ENCODE assay signal across 7 mouse cellular contexts in genomic region chr3:52104208-52104607, GRCm38 (mm10). TPM values are rescaled to one million over a fixed set of nuclear protein-coding genes. Genes with fewer than 3 reads are reported as not detected.
DNase-seq lines count a peak whose midpoint lies in the region; ATAC-seq lines count a peak whose summit lies in the region.

No protein-coding gene starts in this region.

- H3K4me2 ChIP-seq in neural tube, embryonic 11.5 days (ENCODE audit: low read depth) = peak overlapping the region; percentile 82
- peak overlapping the region; percentile 80 for H3K4me2 ChIP-seq in forebrain, embryonic 12.5 days
- H3K4me2 ChIP-seq in limb, embryonic 13.5 days (replicated peaks) = peak overlapping the region; percentile 95
- peak overlapping the region; percentile 87 for H3K4me2 ChIP-seq in stomach, embryonic 15.5 days

- no peaks in the 10 kb centered on the region for H3K36me3 ChIP-seq in neural tube, embryonic 11.5 days (ENCODE audit: control insufficient read depth, insufficient read depth, low read length)
- no peaks in the 10 kb centered on the region for H3K36me3 ChIP-seq in forebrain, embryonic 12.5 days (replicated peaks)
- H3K36me3 ChIP-seq in limb, embryonic 13.5 days = no peaks in the 10 kb centered on the region
- no peaks in the 10 kb centered on the region for H3K36me3 ChIP-seq in stomach, embryonic 15.5 days

- peak overlapping the region; percentile 96 for H3K9ac ChIP-seq in neural tube, embryonic 11.5 days (ENCODE audit: low read length)
- peak overlapping the region; percentile 94 for H3K9ac ChIP-seq in forebrain, embryonic 12.5 days
- H3K9ac ChIP-seq in limb, embryonic 13.5 days = peak overlapping the region; percentile 91
- peak overlapping the region; percentile 65 for H3K9ac ChIP-seq in stomach, embryonic 15.5 days

- WGBS in neural tube, embryonic 11.5 days = under 1% methylated on average over 16 of the region's 16 CpGs
- under 1% methylated on average over 16 of the region's 16 CpGs for WGBS in forebrain, embryonic 12.5 days
- under 1% methylated on average over 16 of the region's 16 CpGs for WGBS in limb, embryonic 13.5 days
- WGBS in stomach, embryonic 15.5 days = under 1% methylated on average over 16 of the region's 16 CpGs

- peak overlapping the region; percentile 79 for H3K4me3 ChIP-seq in neural tube, embryonic 11.5 days (ENCODE audit: low read depth, low read length)
- peak overlapping the region; percentile 87 for H3K4me3 ChIP-seq in forebrain, embryonic 12.5 days (replicated peaks)
- peak overlapping the region; percentile 83 for H3K4me3 ChIP-seq in limb, embryonic 13.5 days
- peak overlapping the region; percentile 60 for H3K4me3 ChIP-seq in stomach, embryonic 15.5 days (replicated peaks)

- H3K9me3 ChIP-seq in neural tube, embryonic 11.5 days (ENCODE audit: control insufficient read depth, low read length) = no peaks in the 10 kb centered on the region
- H3K9me3 ChIP-seq in forebrain, embryonic 12.5 days = no peaks in the 10 kb centered on the region
- no peaks in the 10 kb centered on the region for H3K9me3 ChIP-seq in limb, embryonic 13.5 days
- no peaks in the 10 kb centered on the region for H3K9me3 ChIP-seq in stomach, embryonic 15.5 days

- peak overlapping the region; percentile 98 for H3K27ac ChIP-seq in neural tube, embryonic 11.5 days (ENCODE audit: low read depth, low read length)
- peak overlapping the region; percentile 99 for H3K27ac ChIP-seq in forebrain, embryonic 12.5 days
- H3K27ac ChIP-seq in limb, embryonic 13.5 days = peak overlapping the region; percentile 97
- peak overlapping the region; percentile 99 for H3K27ac ChIP-seq in stomach, embryonic 15.5 days

- H3K4me1 ChIP-seq in neural tube, embryonic 11.5 days (ENCODE audit: control insufficient read depth, insufficient read depth, low read length) = no peaks in the 10 kb centered on the region; the same call in 1 of the 2 replicates
- H3K4me1 ChIP-seq in forebrain, embryonic 12.5 days = peaks cover 19% of the 10 kb centered on the region
- no peaks in the 10 kb centered on the region for H3K4me1 ChIP-seq in limb, embryonic 13.5 days
- peaks cover 4% of the 10 kb centered on the region for H3K4me1 ChIP-seq in stomach, embryonic 15.5 days

- ATAC-seq in neural tube, embryonic 11.5 days (ENCODE audit: insufficient read depth, low FRiP score, low TSS enrichment) = no peak
- ATAC-seq in forebrain, embryonic 12.5 days (ENCODE audit: low FRiP score) = no peak
- ATAC-seq in limb, embryonic 13.5 days (ENCODE audit: low FRiP score, low read depth) = no peak
- no peak for ATAC-seq in stomach, embryonic 15.5 days (ENCODE audit: insufficient read depth, low FRiP score, low read depth)

- no peaks in the 10 kb centered on the region for H3K27me3 ChIP-seq in neural tube, embryonic 11.5 days (ENCODE audit: control insufficient read depth, insufficient read depth, low read length)
- H3K27me3 ChIP-seq in forebrain, embryonic 12.5 days = no peaks in the 10 kb centered on the region
- H3K27me3 ChIP-seq in limb, embryonic 13.5 days = no peaks in the 10 kb centered on the region
- no peaks in the 10 kb centered on the region for H3K27me3 ChIP-seq in stomach, embryonic 15.5 days (replicated peaks)

- DNase-seq in neural tube, embryonic 11.5 days (ENCODE audit: low spot score) = peak; percentile 28
- DNase-seq in neural tube, embryonic 10.5 days (ENCODE audit: extremely low spot score, low spot score) = no peak
- DNase-seq in thymus, postnatal 14 days = no peak
- DNase-seq in layer of hippocampus, postnatal 36 days = no peak

RNA-seq across cellular contexts. Expression of gene Maml3, which starts 0.7 kb away (rescaled TPM):
- 7.8 and 8.1 TPM in 2 replicates for polyA plus RNA-seq in neural tube, embryonic 11.5 days (2014; fragmentation: Nextera tagmentation; extraction: Ambion mirVana)
- polyA plus RNA-seq in forebrain, embryonic 12.5 days (2016; fragmentation: Nextera tagmentation; extraction: Ambion mirVana) = 7.6 and 7.7 TPM in 2 replicates
- 5.1 and 5.3 TPM in 2 replicates for polyA plus RNA-seq in limb, embryonic 13.5 days (2015; fragmentation: Nextera tagmentation; extraction: Ambion mirVana)
- 5.2 and 5.5 TPM in 2 replicates for polyA plus RNA-seq in stomach, embryonic 15.5 days (2015; fragmentation: Nextera tagmentation; extraction: Ambion mirVana)
- total RNA-seq in layer of hippocampus, postnatal 36 days (2021) = 1 to 10 TPM; 8.3 to 9.8 TPM
